ENCODE assay signal across 8 mouse cellular contexts in the genomic region with DNA sequence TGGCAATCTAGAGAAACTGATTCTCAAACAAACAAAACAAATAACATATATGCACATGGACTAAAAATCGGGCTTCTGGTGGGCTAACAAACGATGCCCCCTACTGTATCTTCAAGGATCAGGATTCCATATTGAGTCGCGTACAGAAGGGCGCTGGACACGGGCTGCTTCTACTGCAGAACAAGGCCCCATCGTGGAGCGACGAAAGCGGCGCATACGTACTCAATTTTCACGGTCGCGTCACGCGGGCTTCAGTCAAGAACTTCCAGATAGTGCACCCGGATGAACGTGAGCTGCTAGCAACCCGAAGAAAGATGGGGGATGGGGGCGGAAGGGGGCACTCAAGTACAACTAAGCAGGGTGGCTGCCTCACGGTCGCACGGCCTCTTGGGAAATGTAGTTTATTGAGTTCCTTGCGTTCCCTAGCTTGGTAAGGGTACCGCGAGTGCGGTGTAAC. TPM values are rescaled to one million over a fixed set of nuclear protein-coding genes. Genes with fewer than 3 reads are reported as not detected.
DNase-seq lines count a peak whose midpoint lies in the region; ATAC-seq and TF ChIP-seq lines count a peak whose summit lies in the region.

No protein-coding gene starts in this region.

- peaks cover 40% of the 10 kb centered on the region for H3K79me2 ChIP-seq in macrophage (ENCODE audit: inconsistent target)

- peaks cover 11% of the 10 kb centered on the region; the same call in 1 of the 2 replicates for H3K4me1 ChIP-seq in hindbrain, postnatal 0 days (ENCODE audit: insufficient read depth, low read length)

- WGBS in hindbrain, postnatal 0 days: under 1% methylated on average over 28 of the region's 28 CpGs
- WGBS in macrophage (ENCODE audit: missing documents): under 1% methylated on average over 28 of the region's 28 CpGs

- no peaks in the 10 kb centered on the region for H3K36me3 ChIP-seq in hindbrain, postnatal 0 days (ENCODE audit: insufficient read depth, low read length)
- H3K36me3 ChIP-seq in macrophage (ENCODE audit: inconsistent target): no peaks in the 10 kb centered on the region

- H3K4me3 ChIP-seq in gastrocnemius, adult 2 months: peak overlapping the region; percentile 92
- peak overlapping the region; percentile 47 for H3K4me3 ChIP-seq in hindbrain, postnatal 0 days (ENCODE audit: low read length)
- H3K4me3 ChIP-seq in left cerebral cortex, adult 2 months: peak overlapping the region; percentile 53
- H3K4me3 ChIP-seq in macrophage (ENCODE audit: inconsistent target): peak overlapping the region; percentile 32

- DNase-seq in NIH3T3 (ENCODE audit: low read depth): peak; percentile 75
- peak; percentile 90 to 92 for DNase-seq in cerebellum, postnatal 14 days
- peak; percentile 89 for DNase-seq in gastrocnemius, adult 2 months
- peak; percentile 96 for DNase-seq in hindbrain, postnatal 0 days (ENCODE audit: low spot score)
- DNase-seq in left cerebral cortex, adult 2 months (ENCODE audit: extremely low spot score in 1 of 2, low spot score in 2 of 2): peak; percentile 84 to 88
- peak; percentile 73 for DNase-seq in retina, postnatal 7 days (ENCODE audit: low read depth, low spot score)
- peak; percentile 79 to 81 for DNase-seq in urinary bladder, adult 18-20 months (ENCODE audit: low spot score in 2 of 2)

- H3K9ac ChIP-seq in hindbrain, postnatal 0 days (replicated peaks; ENCODE audit: low read length): peak overlapping the region; percentile 58

- H3K27ac ChIP-seq in gastrocnemius, adult 2 months: peak overlapping the region; percentile 92
- H3K27ac ChIP-seq in hindbrain, postnatal 0 days: peak overlapping the region; percentile 81
- H3K27ac ChIP-seq in left cerebral cortex, adult 2 months: peak overlapping the region; percentile 87
- H3K27ac ChIP-seq in macrophage: peak overlapping the region; percentile 58

- intact Hi-C loops in gastrocnemius, adult 2 months (cut with DNase I): no loop called here
- intact Hi-C loops in left cerebral cortex, adult 2 months (cut with DNase I): loop anchor here (5.0 kb wide), 1 partner anchor 44 kb away; no protein-coding TSS in a partner anchor

- H3K9me3 ChIP-seq in hindbrain, postnatal 0 days (ENCODE audit: low read length): no peaks in the 10 kb centered on the region

- peak; percentile 43 for TF ChIP-seq CTCF in gastrocnemius, adult 2 months (IDR thresholded peaks at IDR 0.05)
- peak; percentile 55 for TF ChIP-seq CTCF in hindbrain, postnatal 0 days (IDR thresholded peaks at IDR 0.05; ENCODE audit: low read depth)
- TF ChIP-seq CTCF in left cerebral cortex, adult 2 months (IDR thresholded peaks at IDR 0.05): peak; percentile 27

- H3K4me2 ChIP-seq in hindbrain, postnatal 0 days (ENCODE audit: low read depth, low read length): peak overlapping the region; percentile 61

- peak; percentile 71 for ATAC-seq in hindbrain, postnatal 0 days

- H3K27me3 ChIP-seq in hindbrain, postnatal 0 days (ENCODE audit: insufficient read depth, low read length): no peaks in the 10 kb centered on the region

RNA-seq across cellular contexts. Expression of a gene that starts 4.3 kb away (rescaled TPM):
- total RNA-seq in gastrocnemius, adult 2 months (2021): 10 to 100 TPM; 28.3 to 28.5 TPM
- 19.2 and 19.8 TPM in 2 replicates for total RNA-seq in hindbrain, postnatal 0 days (2014; rRNA removed)
- polyA plus RNA-seq in hindbrain, postnatal 0 days (2015; fragmentation: Nextera tagmentation; extraction: Ambion mirVana): 21.6 and 25.4 TPM in 2 replicates
- 10 to 100 TPM; 25.2 to 29.3 TPM for total RNA-seq in left cerebral cortex, adult 2 months (2021)
- 1,000 to 10,000 TPM in 2 of 26 experiments, 100 to 1,000 TPM in 17, 10 to 100 TPM in 7; 25.4 to 2,234 (median 205) TPM for total RNA-seq in macrophage (2018; cell fraction: chromatin; rRNA removed)
- total RNA-seq in macrophage (2018; cell fraction: cytosol; rRNA removed): 1,000 to 10,000 TPM in 8 of 26 experiments, 100 to 1,000 TPM in 12, 10 to 100 TPM in 6; 42.6 to 2,483 (median 506) TPM
- 1,000 to 10,000 TPM in 8 of 26 experiments, 100 to 1,000 TPM in 14, 10 to 100 TPM in 4; 38.1 to 2,404 (median 797) TPM for total RNA-seq in macrophage (2018; cell fraction: nucleus; rRNA removed)
- polyA plus RNA-seq in macrophage (2018): 21.4 to 32.3 TPM (median 27.6 TPM) in 3 replicates

RNA-seq across cellular contexts. Expression of a gene that starts 4.4 kb away (rescaled TPM):
- total RNA-seq in gastrocnemius, adult 2 months (2021): 1 to 10 TPM; 3.4 to 3.5 TPM
- total RNA-seq in hindbrain, postnatal 0 days (2014; rRNA removed): 2.4 and 2.8 TPM in 2 replicates
- polyA plus RNA-seq in hindbrain, postnatal 0 days (2015; fragmentation: Nextera tagmentation; extraction: Ambion mirVana): 2.1 and 2.2 TPM in 2 replicates
- total RNA-seq in left cerebral cortex, adult 2 months (2021): 1 to 10 TPM; 4.2 to 5.1 TPM
- 10 to 100 TPM in 4 of 26 experiments, 1 to 10 TPM in 22; 1.5 to 53.4 (median 6.1) TPM for total RNA-seq in macrophage (2018; cell fraction: chromatin; rRNA removed)
- 1 to 10 TPM in 4 of 26 experiments, under 1 TPM in 22; 0.28 to 1.7 (median 0.69) TPM for total RNA-seq in macrophage (2018; cell fraction: cytosol; rRNA removed)
- 10 to 100 TPM in 3 of 26 experiments, 1 to 10 TPM in 23; 1.0 to 29.3 (median 5.1) TPM for total RNA-seq in macrophage (2018; cell fraction: nucleus; rRNA removed)
- 0.04 to 1.5 TPM (median 0.68 TPM) in 3 replicates for polyA plus RNA-seq in macrophage (2018)

RNA-seq across cellular contexts. Expression of a gene that starts 11.6 kb away (rescaled TPM):
- total RNA-seq in gastrocnemius, adult 2 months (2021): 10 to 100 TPM; 55.1 to 61.8 TPM
- total RNA-seq in hindbrain, postnatal 0 days (2014; rRNA removed): 91.6 and 93.7 TPM in 2 replicates
- 133 and 144 TPM in 2 replicates for polyA plus RNA-seq in hindbrain, postnatal 0 days (2015; fragmentation: Nextera tagmentation; extraction: Ambion mirVana)
- 100 to 1,000 TPM in 1 of 2 experiments, 10 to 100 TPM in 1; 95.4 to 106 TPM for total RNA-seq in left cerebral cortex, adult 2 months (2021)
- total RNA-seq in macrophage (2018; cell fraction: chromatin; rRNA removed): 100 to 1,000 TPM in 3 of 26 experiments, 10 to 100 TPM in 23; 16.4 to 115 (median 43.0) TPM
- total RNA-seq in macrophage (2018; cell fraction: cytosol; rRNA removed): 100 to 1,000 TPM; 136 to 323 (median 210) TPM
- total RNA-seq in macrophage (2018; cell fraction: nucleus; rRNA removed): 100 to 1,000 TPM in 25 of 26 experiments, 10 to 100 TPM in 1; 73.2 to 334 (median 232) TPM
- 298 to 734 TPM (median 400 TPM) in 3 replicates for polyA plus RNA-seq in macrophage (2018)

RNA-seq across cellular contexts. Expression of a gene that starts 32.9 kb away (rescaled TPM):
- total RNA-seq in gastrocnemius, adult 2 months (2021): 1 to 10 TPM; 1.0 to 1.3 TPM
- 0.68 TPM in 1 of 2 replicates, not detected in the other for total RNA-seq in hindbrain, postnatal 0 days (2014; rRNA removed)
- 0.54 and 0.89 TPM in 2 replicates for polyA plus RNA-seq in hindbrain, postnatal 0 days (2015; fragmentation: Nextera tagmentation; extraction: Ambion mirVana)
- total RNA-seq in left cerebral cortex, adult 2 months (2021): under 1 TPM; 0.61 to 0.68 TPM
- 10 to 100 TPM in 1 of 26 experiments, 1 to 10 TPM in 6, under 1 TPM in 2, not detected in 17; 0.69 to 13.0 (median 2.7) TPM for total RNA-seq in macrophage (2018; cell fraction: chromatin; rRNA removed)
- 1 to 10 TPM; 1.4 to 7.1 (median 2.7) TPM for total RNA-seq in macrophage (2018; cell fraction: cytosol; rRNA removed)
- 1 to 10 TPM in 10 of 26 experiments, under 1 TPM in 8, not detected in 8; 0.40 to 5.7 (median 1.1) TPM for total RNA-seq in macrophage (2018; cell fraction: nucleus; rRNA removed)
- polyA plus RNA-seq in macrophage (2018): 0.78 to 5.8 TPM (median 1.3 TPM) in 3 replicates

RNA-seq across cellular contexts. Expression of a gene that starts 33.2 kb away (rescaled TPM):
- total RNA-seq in gastrocnemius, adult 2 months (2021): 10 to 100 TPM; 13.1 to 22.9 TPM
- 4.3 and 4.7 TPM in 2 replicates for total RNA-seq in hindbrain, postnatal 0 days (2014; rRNA removed)
- 5.9 and 6.2 TPM in 2 replicates for polyA plus RNA-seq in hindbrain, postnatal 0 days (2015; fragmentation: Nextera tagmentation; extraction: Ambion mirVana)
- 1 to 10 TPM; 3.7 to 4.8 TPM for total RNA-seq in left cerebral cortex, adult 2 months (2021)
- total RNA-seq in macrophage (2018; cell fraction: chromatin; rRNA removed): 10 to 100 TPM in 18 of 26 experiments, 1 to 10 TPM in 8; 2.6 to 55.0 (median 19.6) TPM
- 10 to 100 TPM in 22 of 26 experiments, 1 to 10 TPM in 4; 8.2 to 18.0 (median 12.3) TPM for total RNA-seq in macrophage (2018; cell fraction: cytosol; rRNA removed)
- total RNA-seq in macrophage (2018; cell fraction: nucleus; rRNA removed): 10 to 100 TPM in 16 of 26 experiments, 1 to 10 TPM in 10; 4.7 to 44.0 (median 13.7) TPM
- polyA plus RNA-seq in macrophage (2018): 12.5 to 24.6 TPM (median 12.8 TPM) in 3 replicates

Comparison
In these comparisons a context has a peak if more than half of its experiments do, and no peak if none do; other contexts are left out.
1. Peak in every context shown above with its lines: DNase-seq, ATAC-seq, H3K4me3 ChIP-seq and H3K27ac ChIP-seq.
2. H3K4me3 ChIP-seq: peak in every context shown above with its lines; median percentile 92 in gastrocnemius, adult 2 months; 53 in left cerebral cortex, adult 2 months; 47 in hindbrain, postnatal 0 days; 32 in macrophage.